Mouse (Mus musculus): ENCODE measurements around the gene Fbxl18.
"Not testable (repeated sequence)": the region's sequence is repeated elsewhere in the genome, so short reads cannot be mapped to it uniquely, and the experiment has no call there.

Fbxl18 gene

DNA sequence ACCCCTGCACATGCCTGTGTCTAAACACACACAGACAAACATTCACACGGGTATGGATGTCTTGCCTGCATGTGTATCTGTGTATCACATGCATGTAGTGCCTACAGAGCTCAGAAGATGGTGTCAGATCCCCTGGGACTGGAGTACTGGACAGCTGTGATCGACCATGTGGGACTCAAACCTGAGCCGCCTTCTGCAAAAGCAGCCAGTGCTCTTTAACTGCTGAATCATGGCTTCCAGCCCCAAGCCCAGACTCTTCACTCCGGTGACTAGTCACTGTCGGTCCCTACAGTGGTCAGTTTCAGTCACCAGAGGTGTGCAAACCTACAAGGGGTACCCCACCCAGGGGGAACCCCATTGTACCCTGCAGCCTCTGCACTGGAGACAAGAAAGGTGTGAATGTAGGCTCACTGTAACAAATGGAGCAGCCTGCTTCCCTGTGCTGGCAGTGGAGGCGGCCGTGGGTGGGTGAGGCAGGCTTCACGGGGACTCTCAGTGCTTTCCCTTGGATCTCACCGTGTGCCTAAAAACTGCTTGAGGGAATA is 3.9 kb upstream of the Fbxl18 start:
- no peak for DNase-seq

DNA sequence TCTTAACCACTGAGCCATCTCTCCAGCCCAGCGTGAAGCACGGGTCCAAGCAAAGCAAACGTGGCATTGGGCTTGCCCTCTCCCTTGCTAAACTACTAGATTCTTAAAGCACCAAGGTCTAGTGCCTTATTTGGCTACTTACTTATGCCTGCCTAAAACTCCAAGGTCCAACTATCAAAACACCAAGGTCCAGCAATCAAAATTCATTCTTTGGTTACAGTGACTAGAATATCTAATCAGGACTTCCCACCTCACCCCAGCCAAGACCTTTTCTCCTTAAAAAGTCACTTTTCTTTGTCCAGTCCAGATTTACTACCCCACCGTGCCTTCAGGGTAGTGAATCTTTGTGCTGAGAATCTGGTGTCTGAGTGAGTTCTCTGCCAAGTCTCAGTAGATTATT is 3.1 kb upstream of the Fbxl18 start:
- DNase-seq = no peak

DNA sequence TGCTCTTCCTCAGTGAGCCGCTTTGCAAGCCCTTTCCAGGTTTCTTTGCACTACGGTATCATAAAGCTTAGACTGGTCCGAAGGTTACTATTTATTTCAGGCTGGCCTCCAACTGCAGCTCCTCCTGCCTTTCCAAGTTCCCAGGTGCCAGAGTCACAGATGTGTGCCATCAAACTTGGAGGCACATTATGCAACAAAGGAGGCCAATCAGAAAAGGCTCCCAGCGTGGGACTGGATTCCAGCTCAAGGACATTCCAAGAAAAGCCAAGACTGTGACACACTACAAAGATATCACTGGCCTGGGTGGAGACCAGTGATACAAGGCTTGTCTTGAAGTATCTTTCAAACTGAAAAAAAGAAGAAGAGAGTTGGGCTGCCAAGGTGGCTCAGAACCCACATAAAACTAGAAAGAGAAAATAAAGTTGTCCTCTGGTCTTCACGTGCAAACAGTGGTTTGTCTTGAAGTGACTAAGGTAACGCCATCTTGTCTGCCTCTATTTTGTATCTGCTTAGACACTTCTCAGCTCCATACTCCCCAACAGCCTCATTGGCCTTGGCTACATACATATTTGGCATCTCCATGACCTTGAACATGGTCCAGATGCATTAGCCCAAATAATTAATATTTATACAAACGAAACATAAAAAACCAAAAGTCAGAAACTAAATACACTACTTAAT is 2.5 kb upstream of the Fbxl18 start:
- DNase-seq = no peak

DNA sequence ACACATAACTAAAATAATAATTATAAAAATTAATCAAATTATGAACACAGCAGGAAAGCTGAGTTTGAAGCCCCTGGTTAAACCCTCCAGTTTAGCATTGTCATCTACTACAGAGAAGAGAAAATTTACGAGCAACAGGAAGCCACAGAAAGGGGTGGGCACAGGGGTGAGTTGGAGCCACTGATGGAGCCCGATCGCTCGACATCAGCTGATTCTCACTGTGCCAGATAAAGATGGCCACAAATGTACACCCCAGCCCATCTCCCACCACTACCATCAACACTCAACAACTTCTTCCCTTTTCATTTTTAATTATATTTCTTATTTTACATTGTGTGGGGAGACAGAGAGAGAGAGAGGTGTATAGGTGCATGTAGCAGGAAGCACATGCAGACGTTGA is 1.5 kb upstream of the Fbxl18 start:
- DNase-seq = no peak

DNA sequence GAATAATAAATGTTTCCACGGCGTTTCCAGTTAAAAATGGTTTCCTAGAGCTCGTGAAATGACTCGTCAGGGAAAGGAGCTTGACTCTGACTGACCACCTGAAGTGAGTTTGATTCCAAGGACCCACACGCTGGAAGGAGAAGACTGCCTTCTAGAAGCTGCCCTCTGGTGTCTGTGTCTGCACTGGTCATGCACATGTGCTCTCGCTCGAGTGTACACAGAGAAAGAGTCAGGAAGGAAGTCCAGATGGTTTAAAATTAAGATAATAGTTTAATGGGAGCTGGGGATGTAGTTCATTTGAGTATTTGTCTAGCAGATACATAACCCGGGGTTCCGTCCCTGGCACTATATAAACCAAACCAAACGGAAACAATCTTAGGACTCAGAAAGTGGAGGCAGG is 971 bp upstream of the Fbxl18 start:
- DNase-seq = no peak

DNA sequence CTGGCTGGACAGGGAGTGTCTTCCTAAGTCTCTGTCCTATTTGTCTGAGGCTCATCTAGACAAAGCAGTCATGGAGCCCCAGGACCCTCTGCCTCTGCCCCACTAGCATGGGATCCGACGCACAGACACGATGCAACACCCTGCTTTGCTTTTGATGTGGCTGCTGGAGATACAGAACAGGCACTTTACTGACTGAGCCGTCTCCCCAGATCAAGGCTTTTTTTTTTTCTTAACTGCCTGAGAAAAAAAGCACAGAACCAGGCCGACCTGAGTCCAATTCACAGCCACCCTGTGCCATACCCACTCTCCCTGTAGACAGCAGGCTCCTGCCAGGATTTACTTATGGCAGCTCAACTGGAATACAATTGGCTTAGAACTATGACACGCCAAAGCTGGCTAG is 3.8 kb downstream of the Fbxl18 start:
- DNase-seq = no peak

DNA sequence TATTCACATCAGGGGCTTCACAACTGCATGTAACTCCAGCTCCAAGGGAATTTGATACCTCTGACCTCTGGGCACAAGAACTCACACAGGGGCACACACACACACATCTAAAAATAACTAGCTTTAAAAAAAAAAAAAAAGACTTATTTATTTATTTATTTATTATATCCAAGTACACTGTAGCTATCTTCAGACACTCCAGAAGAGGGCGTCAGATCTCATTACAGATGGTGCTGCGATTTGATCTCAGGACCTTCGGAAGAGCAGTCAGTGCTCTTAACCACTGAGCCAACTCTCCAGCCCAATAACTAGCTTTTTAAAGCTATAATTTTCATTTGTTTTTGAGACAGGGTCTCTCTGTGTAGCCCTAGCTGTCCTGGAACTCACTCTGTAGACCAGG is 7.7 kb downstream of the Fbxl18 start:
- DNase-seq = not testable (repeated sequence)

DNA sequence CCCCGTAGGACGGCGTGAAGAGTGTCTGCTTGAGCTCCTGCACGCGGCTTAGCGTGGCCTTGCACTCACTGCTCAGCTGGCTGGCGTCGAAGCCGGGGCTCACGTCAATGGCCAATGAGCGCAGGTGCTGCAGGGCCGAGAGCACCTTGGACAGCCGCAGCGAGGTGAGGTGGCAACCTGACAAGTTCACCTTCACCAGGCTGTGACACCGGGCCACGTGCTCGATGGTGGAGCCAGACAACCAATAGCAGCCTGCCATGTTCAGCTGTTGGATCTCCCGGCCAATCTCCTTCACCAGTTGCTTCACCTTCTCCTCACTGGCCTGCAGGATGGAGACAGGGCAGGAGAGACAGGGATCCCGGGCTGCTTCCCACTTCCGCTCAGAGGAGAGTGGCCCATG is 8.5 kb downstream of the Fbxl18 start:
- DNase-seq = no peak

DNA sequence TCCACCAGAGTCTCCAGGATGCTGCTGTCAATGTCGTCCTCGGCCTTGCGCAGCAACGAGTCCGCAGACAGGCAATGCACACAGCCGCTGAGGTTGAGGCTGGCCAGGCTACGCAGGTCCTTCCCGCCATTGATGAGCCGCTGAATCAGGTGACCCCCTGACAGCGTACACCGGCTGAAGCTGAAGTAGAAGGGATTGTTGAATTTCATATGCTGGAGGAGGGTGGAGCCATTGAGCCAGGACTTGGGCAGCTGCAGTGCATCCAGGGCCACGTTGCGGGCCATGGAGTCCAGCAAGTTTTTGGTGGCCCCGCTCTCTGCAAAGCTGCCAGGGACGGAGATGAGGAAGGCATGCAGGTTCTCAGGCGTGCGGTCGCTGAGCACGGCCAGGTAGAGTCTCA is 9.0 kb downstream of the Fbxl18 start:
- no peak for DNase-seq

DNA sequence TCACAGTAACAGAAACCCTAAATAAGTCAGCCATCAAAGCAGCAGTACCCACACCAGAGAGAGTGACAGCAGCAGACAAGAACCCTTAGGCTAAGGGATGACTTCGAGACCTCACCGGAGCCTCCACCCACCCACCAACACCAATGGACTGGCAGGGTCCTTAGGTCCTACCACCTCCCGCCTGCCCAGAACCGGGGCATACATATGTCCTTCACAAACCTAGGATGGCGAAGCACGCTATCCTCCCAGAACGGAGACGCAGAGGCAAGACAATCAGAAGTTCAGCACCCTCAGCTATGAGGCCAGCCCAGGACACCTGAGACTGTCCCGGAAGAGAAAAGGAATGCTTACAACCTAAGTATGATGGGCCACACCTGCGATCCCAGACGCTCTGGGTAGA is 12.8 kb downstream of the Fbxl18 start:
- DNase-seq = no peak

DNA sequence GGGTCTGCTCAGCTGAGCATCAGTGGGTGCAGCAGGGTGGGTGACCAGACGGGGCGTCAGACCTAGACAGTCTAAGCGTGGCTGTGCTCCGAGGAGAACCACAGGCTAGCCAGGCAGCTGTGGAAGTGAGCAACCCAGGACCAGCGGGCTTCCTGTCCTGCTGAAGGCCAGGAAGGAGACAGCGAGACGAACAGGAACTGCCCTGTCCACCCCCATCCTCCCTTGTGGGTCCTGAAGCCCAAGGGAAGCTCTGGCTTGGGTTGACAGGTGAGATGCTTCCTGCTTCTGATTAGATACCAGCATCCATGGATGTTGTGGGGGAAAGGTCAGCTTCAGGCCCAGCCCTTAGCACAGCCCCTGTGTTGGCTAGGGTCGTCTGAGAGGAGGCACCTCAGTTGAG is 13.3 kb downstream of the Fbxl18 start:
- peak; percentile 38 to 78 for DNase-seq

DNA sequence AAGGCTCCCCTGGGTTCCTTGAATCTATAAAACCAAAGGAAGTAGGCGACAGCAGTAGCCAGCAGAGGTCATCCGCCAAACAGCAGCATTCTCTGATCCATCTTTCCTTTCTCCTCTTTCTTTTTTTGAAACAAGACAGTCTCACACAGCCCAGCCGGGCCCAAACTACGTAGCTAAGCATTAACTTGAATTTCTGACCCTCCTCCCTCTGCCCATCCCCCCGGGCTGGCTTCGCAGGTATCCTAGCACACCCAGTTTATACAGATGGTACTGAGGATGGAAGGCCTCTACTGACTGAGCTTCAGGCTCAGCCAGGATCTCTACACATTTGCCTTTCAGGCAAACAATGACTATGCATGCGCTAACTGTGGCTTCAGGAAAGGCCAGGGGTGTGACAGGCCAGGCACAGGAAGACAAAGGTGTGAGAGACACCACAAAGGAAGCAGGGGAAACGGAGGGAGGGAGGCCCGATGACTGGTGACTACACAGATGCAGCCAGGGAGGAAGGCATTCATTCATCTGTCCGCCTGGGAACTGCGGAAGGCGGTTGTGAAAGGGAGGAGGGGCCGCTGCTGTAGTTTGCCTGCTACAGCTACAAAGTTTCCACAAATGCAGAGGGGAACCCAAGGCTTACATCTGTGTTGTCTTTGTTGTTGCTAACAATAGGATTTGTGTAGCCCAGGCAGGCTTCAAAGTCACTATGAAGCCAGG is 14.3 kb downstream of the Fbxl18 start:
- peak; percentile 62 to 87 for DNase-seq

DNA sequence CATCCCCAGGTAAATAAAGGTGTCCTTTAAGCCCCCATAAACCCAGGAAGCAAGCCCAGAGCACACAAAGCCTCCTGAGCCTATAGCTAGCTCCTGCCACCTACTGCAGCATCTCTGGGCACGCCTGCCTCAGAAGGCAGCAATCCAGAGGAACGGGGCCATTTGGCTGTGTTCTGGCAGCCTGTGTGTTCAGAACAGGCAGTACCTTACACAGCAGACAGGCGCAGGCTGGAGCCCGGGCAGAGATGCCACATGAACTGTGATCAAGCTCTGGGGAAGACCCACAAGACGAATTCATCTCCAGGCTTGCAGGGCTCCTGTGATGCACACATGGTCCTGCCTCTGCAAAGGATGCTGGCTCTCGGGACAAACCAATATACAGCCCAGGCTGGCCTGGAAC is 15.0 kb downstream of the Fbxl18 start:
- DNase-seq = no peak

DNA sequence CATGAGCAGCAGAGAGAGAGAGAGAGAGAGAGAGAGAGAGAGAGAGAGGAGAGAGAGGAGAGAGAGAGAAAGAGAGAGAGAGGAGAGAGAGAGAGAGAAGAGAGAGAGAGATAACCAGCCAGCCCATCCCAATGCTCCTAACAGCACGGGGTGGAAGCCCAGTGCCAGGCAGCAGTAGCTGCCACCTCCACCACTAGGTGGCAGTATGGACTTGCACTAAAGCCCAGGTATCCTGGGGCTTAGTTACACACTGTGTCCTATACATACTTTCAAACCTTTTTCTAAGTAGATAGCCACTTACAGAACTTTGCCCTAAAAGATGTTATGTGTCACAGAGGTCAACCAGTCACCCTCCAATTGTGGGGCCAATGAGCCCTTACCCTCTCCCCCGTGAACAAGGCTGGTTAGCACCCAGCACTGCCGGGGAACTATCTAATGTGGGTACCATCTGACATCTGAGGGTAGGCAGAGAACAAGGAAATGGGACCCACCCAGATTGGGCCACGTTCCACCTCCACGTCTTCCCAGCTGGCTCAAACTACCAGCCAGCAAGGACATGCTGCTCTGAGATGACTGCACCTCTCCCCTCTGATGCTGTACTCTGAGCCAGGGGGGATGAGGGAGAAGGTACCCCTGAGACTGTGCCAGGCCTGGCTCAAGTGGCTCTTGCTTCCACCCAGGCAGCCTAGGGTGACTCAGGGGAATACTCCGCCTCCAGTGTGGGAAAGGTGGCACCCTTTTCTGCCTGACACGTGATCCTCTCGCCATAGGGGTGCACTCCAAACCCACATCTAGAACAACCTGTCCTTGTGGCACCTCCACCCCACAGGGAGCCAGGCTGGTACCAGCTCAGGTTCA is 15.7 kb downstream of the Fbxl18 start:
- DNase-seq = peak; percentile 86 to 89

DNA sequence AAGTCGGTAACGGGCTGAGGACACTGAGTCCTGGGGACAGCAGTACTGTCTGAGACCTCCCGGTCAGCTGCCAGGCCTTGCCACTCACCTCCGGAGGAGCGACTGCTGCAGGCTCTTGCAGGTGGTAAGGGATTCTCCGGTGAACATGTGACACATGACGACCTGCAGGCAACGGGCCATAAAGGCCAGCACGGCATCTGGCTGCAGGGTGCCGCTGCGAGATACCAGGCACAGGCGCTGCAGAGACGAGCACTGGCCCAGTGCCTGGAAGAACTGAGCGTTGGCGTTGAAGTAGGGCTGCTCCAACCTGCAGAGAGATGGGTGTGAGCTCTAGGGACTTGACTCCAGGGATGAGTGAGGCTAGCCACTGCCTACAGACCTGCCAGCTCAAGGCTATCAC is 16.7 kb downstream of the Fbxl18 start:
- no peak for DNase-seq

DNA sequence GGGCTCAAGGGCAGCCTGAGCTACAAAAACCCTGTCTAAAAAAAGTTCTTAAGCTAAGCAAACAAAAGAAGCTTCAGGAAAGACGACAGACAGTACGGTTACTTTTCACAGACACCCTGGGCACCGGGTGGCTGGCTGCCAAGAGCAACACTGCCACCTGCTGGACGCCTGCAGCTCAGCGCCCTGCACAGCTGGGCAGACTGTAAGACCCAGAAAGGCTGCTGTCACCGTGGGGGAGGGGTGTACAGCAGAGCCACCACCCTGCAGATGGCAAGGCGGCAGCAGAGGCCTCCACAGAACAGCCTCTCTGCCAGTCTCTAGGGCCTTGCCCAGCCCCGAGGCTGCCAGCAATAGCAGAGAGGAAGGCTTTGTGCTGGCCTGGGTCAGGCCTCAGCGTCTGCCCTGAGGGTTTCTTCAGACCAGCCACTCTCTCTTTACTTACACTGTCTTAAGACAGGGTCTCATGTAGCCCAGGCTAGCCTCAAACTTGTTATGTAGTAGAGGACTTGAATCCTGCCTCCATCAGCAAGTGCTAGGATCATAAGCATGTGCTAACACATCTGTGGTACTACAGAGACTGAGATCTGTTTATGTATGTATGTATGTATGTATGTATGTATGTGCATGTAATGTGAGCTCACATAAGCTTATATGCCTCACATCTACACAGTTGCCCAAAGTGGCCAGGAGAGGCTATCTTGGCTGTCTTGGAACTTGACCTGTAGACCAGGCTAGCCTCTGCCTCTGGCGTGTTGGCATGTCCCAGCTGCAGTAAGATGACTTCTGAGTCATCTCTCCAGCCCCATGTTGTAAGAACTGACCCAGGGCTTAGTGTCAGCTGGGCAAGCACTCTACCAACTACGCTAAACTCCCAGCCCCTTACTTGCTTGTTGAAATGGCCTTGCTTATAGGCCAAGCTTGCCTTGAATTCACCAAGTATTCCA is 17.6 kb downstream of the Fbxl18 start:
- peak; percentile 84 to 85 for DNase-seq

DNA sequence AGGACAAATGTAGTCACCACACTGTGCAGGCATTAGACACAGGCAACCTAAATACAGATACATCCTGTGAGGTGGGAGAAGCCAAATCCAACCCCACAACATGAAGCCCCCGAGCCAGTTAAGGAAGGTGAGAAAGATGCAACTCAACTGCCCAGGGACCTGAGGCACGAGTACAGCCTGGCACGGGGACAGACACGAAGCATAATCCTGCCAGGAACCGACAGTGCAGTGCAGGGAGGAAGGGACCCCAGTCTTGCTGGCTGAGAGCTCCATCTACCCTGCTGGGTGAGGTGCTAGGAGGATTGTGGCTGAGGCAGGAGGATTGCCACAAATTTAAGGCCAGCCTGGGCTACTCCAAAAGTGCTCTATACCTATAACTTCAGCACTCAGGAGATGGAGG is 18.3 kb downstream of the Fbxl18 start:
- no peak for DNase-seq

DNA sequence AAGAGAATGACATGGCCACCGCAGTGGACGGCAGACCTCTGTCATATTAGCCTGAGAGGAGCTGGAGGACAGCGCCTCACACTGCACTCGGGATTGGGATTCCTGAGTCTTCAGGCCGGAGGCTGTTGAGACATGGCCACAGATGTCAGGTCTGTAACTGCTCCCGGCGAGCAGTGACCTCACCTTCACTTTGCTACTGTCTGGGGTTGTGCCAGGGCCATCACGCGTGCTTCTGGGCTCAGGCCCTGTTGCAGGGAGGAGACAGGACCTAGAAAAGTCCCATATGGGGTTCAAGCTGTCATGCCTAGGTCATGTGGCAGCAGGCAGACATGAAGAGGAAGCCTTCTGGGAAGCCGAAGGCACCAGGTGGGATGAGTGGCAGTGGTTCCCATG is 19.7 kb downstream of the Fbxl18 start:
- DNase-seq = no peak

DNA sequence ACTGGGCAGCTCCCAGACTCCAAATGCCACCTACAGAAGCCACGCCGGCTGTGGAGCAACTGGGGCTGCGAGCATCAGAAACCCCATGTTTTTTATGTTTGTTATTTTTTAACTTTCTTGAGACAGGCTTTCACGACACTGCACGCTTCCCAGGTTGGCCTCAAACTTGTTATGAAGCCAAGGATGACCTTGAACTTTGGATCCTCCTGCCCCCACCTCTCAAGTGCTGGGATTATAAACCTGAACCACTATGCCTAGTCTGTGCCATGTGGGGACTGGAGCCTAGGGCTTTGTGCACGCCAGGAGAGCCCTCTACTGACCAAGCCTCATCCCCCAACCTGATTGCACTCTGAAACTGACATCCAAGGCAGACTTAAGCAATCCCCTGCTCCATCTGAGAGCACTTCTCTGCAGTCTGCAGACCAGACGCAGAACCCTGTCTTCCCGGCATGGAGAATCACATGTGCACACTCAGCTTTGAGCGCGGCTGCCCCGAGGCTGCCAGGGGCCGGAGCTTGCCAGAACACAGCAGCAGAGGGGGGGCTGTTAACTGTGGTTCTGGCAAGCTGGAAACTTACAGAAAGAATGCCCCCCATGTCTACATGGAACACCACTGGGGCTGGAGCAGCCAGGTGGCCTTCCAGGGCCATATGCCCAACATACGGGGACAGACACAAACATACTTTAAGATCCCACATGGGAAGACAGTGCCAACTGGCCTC is 20.3 kb downstream of the Fbxl18 start:
- DNase-seq = peak in 1 of 2 experiments; percentile 17

DNA sequence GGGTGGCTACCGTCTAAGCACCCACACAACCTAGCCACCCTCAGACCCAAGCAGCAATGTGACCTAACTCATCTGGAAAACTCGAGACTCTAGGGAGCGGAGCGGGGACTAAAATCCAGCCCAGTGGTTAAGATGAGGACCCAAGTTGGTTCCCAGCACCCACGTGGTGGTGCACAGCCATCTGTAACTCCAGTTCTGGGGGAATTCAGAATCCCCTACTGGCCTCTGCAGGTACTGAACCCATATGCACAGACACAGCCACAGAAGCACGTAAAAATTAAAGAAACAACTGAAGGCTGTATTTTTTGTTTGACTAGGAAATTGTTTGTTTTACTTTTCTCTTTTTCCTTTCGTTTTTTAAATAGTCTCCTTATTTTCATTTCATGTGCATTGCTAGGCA is 21.5 kb downstream of the Fbxl18 start:
- no peak for DNase-seq

DNA sequence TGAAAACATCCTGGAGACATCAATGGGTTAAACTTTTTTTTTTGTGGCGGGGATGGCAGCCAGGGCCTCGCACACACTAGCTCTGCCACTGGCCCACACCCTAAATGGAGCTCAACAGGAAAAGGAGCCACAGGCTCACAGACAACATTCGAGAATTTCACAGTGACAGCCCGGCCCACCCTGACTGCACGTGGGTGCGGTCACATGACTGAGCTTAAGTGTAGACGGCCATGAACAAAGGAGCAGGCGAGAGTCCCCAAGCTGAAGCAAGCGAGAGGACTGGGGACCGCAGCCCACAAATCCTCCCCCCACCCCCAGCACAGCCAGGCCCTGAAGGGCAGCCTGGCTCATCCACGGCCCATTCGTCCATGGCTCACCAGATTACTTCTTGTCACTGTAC is 23.5 kb downstream of the Fbxl18 start:
- no peak for DNase-seq

DNA sequence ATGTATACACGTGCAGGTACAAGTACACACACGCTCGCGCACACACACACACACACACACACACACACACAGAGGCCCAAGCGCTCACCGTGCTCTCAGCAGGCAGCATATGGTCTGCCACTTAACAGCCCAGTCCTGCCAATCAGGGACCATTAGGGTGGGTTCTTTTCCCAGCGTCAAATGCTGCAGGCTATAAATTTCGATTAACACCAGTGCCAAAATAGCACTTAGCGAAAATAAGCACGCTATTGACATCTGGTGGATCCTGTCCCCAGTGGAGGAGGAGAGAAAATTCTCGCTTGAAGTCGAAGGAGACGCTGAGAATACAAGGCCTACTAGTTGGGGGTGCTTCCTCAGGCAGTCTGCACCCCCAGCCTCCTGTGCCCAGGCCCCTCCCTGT is 25.8 kb downstream of the Fbxl18 start:
- DNase-seq = no peak
